Mouse (Mus musculus) spleen, adult 18-20 months (tissue): ENCODE measurements around the gene Gm10354.
"Not testable (repeated sequence)": the region's sequence is repeated elsewhere in the genome, so short reads cannot be mapped to it uniquely, and the experiment has no call there.

Experiments
- DNase-seq, 2 experiments: peaks; one replicate each; pipeline ENCODE4 v3.0.0; 2022; ENCODE audit warnings: mixed read lengths in 2 of 2

Gm10354 gene

GRCm38 (mm10) chr5:14953587-14953986 lies 25.1 kb downstream of the Gm10354 start:
- DNase-seq = not testable (repeated sequence)

GRCm38 (mm10) chr5:14952749-14953148 lies 26.0 kb downstream of the Gm10354 start:
- not testable (repeated sequence) for DNase-seq

- DNase-seq = not testable (repeated sequence)
These were observed 26.9 kb downstream of the Gm10354 start for GRCm38 (mm10) chr5:14951822-14952221.

- DNase-seq = not testable (repeated sequence)
These were observed 31.1 kb downstream of the Gm10354 start for GRCm38 (mm10) chr5:14947482-14948198.

GRCm38 (mm10) chr5:14945524-14945923 lies 33.2 kb downstream of the Gm10354 start:
- DNase-seq = not testable (repeated sequence)

- DNase-seq = not testable (repeated sequence)
These were observed 37.7 kb downstream of the Gm10354 start for GRCm38 (mm10) chr5:14941043-14941442.

- not testable (repeated sequence) for DNase-seq
These were observed 40.4 kb downstream of the Gm10354 start, which contains the start of gene Speer4e for GRCm38 (mm10) chr5:14938329-14938728. Gene Speer4e (minus strand): TSS chr5:14938429.

- DNase-seq = not testable (repeated sequence)
These were observed 45.0 kb downstream of the Gm10354 start for GRCm38 (mm10) chr5:14933721-14934120.

GRCm38 (mm10) chr5:14927047-14927446 lies 51.7 kb downstream of the Gm10354 start:
- DNase-seq = not testable (repeated sequence)
